Mouse (Mus musculus) cortical plate, adult 2 months (tissue): ENCODE measurements around the gene Abcg5. TPM values are rescaled to one million over a fixed set of nuclear protein-coding genes. Genes with fewer than 3 reads are reported as not detected.

Source experiments
- H3K27ac ChIP-seq: fragments of 200-500 bp; 2 replicates; pipeline ENCODE4 v1.5.1; 2012; ENCODE audit warnings: low read length, control low read depth, inconsistent platforms; ENCODE audit not compliant: insufficient read depth
- H3K4me1 ChIP-seq: fragments of 200-500 bp; 2 replicates; pipeline ENCODE4 v1.6.1; 2011; ENCODE audit warnings: low read length; ENCODE audit not compliant: control insufficient read depth, insufficient read depth
- H3K4me3 ChIP-seq: fragments of 200-500 bp; 2 replicates; pipeline ENCODE4 v1.5.1; 2011; ENCODE audit warnings: mild to moderate bottlenecking, low read length, control low read depth; ENCODE audit not compliant: insufficient read depth
- CTCF ChIP-seq: fragments of 200-500 bp; IDR thresholded peaks from 2 replicates; pipeline ENCODE4 v1.5.1; 2011; ENCODE audit warnings: mild to moderate bottlenecking, control low read depth, low read length; ENCODE audit not compliant: insufficient read depth; ENCODE audit errors: extremely low read depth
- POLR2A ChIP-seq: fragments of 200-500 bp; IDR thresholded peaks from 2 replicates; pipeline ENCODE4 v1.6.1; 2011; ENCODE audit warnings: mild to moderate bottlenecking, low read length, control low read depth; ENCODE audit not compliant: insufficient read depth; ENCODE audit errors: extremely low read depth
- polyA plus RNA-seq: library from polyadenylated mRNA; depleted of rRNA; stranded (reverse); fragments of >200 nt; gene quantifications from 2 replicates; pipeline ENCODE4 v1.2.3, GENCODE M21; 2012

Gene Abcg5
- polyA plus RNA-seq, 1 experiment = 0.23 TPM

- H3K4me3 ChIP-seq = no peak overlapping the region
- TF ChIP-seq POLR2A (no peak), CTCF (no peak)
Measured at GRCm38 (mm10) chr17:84639796-84640378, 42.9 kb downstream of the Abcg5 start.

DNA sequence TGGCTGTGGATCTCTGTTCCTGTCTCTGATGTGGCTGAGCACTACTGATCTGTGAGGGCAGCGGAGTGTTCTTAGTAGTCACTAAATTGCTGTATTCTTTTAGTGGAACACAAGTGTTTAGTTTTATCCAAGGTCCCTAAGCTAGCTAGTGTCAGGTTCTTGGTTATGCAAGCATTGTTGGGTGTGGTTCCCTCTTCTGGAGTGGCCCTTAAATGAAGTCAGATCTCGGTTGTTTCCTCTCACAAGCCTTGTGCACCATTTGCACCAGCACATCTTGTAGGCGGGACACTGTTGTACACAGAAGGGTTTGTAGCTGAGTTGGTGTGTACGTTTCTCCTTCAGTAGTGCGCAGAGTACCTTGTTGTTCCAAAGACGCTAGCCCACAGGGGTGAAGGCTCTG is 44.8 kb downstream of the Abcg5 start:
- H3K4me3 ChIP-seq = no peak overlapping the region
- TF ChIP-seq CTCF (no peak), POLR2A (no peak)
- H3K4me1 ChIP-seq = peaks cover 4% of the 10 kb centered on the region; the same call in 1 of the 2 replicates
- no peak overlapping the region for H3K27ac ChIP-seq

More at GRCm38 (mm10) chr17:84639796-84640378, 42.9 kb downstream of the Abcg5 start:
- Histone ChIP-seq H3K4me1 (peaks cover 4% of the 10 kb centered on the region; the same call in 1 of the 2 replicates), H3K27ac (no peak overlapping the region)

GRCm38 (mm10) chr17:84636328-84636727 is 46.5 kb downstream of the Abcg5 start:
- Histone ChIP-seq H3K27ac (no peak overlapping the region), H3K4me1 (no peaks in the 10 kb centered on the region), H3K4me3 (no peak overlapping the region)
- TF ChIP-seq POLR2A (no peak), CTCF (no peak)

DNA sequence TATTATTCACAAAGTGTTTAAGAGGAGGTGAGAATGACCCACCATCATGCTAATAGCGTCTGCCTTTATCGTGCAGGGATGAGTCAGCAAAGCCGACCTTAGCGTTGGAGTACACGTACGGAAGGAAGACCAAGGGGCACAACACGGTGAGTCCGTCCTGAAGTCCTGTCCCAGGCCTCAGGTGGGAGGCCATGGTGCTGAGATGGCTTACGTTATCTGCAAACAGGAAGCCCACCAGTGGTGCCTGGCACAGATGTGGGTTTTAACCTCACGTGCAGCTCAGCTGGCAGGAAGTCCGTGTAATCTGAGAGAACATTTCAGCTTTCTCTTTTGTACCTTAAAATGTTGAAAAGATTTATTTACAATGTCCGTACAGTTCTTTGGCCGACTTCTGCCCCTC is 49.4 kb downstream of the Abcg5 start:
- Histone ChIP-seq H3K4me3 (no peak overlapping the region), H3K27ac (no peak overlapping the region), H3K4me1 (no peaks in the 10 kb centered on the region)
- no peak for TF ChIP-seq CTCF
- no peak for TF ChIP-seq POLR2A

GRCm38 (mm10) chr17:84631836-84632235 is 51.0 kb downstream of the Abcg5 start:
- Histone ChIP-seq H3K27ac (no peak overlapping the region), H3K4me3 (no peak overlapping the region), H3K4me1 (no peaks in the 10 kb centered on the region; the same call in 1 of the 2 replicates)
- no peak for TF ChIP-seq CTCF
- TF ChIP-seq POLR2A = no peak

DNA sequence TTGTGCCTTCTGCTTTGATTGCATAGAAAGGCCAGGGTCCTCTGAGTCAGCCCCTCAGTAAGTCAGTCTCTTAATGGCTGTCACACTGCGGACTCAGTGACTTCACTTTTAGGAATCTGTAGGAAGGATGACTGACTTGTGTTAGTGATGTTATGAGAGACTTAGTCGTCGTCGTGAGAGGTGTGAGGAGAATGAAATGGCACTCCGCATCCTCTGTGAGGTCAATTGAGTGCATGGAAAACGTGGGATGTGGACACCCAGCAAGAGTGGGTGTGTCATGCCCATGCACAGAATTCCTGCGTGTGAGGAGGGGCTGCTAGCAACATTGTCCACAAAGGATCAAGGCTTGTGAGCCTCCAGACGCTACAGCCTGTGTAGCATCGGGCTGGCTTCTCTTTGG is 54.2 kb downstream of the Abcg5 start:
- Histone ChIP-seq H3K27ac (no peak overlapping the region), H3K4me1 (no peaks in the 10 kb centered on the region; the same call in 1 of the 2 replicates), H3K4me3 (no peak overlapping the region)
- TF ChIP-seq CTCF (no peak), POLR2A (no peak)

- Histone ChIP-seq H3K27ac (no peak overlapping the region), H3K4me1 (no peaks in the 10 kb centered on the region; the same call in 1 of the 2 replicates), H3K4me3 (no peak overlapping the region)
- TF ChIP-seq CTCF = no peak
Measured at GRCm38 (mm10) chr17:84627721-84628120, 55.1 kb downstream of the Abcg5 start.

DNA sequence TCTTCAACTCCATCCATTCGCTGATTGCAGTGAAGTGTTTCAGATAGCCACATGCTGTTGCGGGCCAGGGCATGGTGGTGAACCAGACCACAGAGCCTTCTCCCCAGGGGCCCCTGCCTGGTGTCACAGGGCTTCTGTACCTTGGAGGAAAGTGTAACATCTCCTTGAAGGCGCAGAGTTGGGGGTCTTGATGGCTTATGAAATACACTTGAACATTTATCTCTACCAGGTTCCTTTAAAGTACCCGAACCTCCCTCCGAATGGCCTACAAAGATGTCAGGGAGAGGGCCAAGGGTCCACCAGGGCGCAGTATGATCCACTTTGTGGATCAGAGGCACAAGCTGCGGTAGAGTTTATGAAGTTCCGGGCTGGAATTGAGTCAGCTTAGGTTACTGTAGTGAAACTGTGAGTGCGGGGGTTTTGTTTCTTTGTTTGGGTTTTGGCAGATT is 55.9 kb downstream of the Abcg5 start:
- H3K27ac ChIP-seq = no peak overlapping the region
- peak overlapping the region; percentile 63 for H3K4me3 ChIP-seq
- H3K4me1 ChIP-seq = no peaks in the 10 kb centered on the region; the same call in 1 of the 2 replicates
- no peak for TF ChIP-seq POLR2A
- TF ChIP-seq CTCF = no peak

DNA sequence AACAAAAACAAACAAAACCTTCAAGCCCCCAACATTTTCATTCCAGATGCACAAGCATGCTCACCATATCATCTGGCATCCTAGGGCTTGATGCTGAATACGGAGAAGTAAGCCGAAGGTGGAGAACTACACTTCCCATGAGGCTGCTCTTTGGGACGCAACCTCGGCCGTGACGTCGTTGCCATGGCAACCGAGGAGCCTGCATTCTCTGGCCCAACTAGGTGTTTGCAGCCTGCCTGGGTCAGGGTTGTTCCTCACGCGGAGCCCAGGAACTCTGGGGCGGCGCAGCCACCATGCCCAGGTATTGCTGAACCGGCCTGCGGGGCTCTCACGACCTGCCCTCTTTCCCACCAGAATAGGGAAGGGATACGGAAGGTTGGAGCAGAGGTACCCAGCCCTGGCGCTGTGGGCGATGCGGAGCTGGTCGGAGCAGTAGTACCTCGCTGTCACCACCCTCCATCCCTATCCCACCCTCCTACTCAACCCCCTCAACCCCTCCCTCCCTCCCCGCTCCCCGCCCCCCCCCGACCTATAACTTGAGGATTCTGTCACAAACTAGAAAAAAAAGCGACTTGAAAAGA is 56.4 kb downstream of the Abcg5 start, which contains the start of gene Dync2li1:
Gene Dync2li1, plus strand, starts transcription at position 221 of the 581 bp plus-strand sequence.
- TF ChIP-seq CTCF (no peak), POLR2A (peak; percentile 89; the same call in 1 of the 2 replicates)
- Histone ChIP-seq H3K27ac (no peak within 1 kb of the TSS), H3K4me3 (peak within 1 kb of the TSS; percentile 63), H3K4me1 (no peaks in the 10 kb centered on the region; the same call in 1 of the 2 replicates)

- TF ChIP-seq CTCF = no peak
- no peak for TF ChIP-seq POLR2A
- H3K4me1 ChIP-seq = no peaks in the 10 kb centered on the region; the same call in 1 of the 2 replicates
- H3K4me3 ChIP-seq = no peak overlapping the region
- no peak overlapping the region for H3K27ac ChIP-seq
Measured at GRCm38 (mm10) chr17:84622873-84623272, 59.9 kb downstream of the Abcg5 start.
